Mouse (Mus musculus) adrenal gland, adult (tissue): ENCODE measurements around the gene Prss47.
A peak's percentile ranks its signal among the peaks of the same experiment; 100 is the strongest.

Experiments
- DNase-seq, 2 experiments: peaks; one replicate each; pipeline ENCODE4 v3.0.0; 2022 to 2023; ENCODE audit warnings: low spot score in 1 of 2; ENCODE audit not compliant: inconsistent age in 2 of 2

The Prss47 gene

DNA sequence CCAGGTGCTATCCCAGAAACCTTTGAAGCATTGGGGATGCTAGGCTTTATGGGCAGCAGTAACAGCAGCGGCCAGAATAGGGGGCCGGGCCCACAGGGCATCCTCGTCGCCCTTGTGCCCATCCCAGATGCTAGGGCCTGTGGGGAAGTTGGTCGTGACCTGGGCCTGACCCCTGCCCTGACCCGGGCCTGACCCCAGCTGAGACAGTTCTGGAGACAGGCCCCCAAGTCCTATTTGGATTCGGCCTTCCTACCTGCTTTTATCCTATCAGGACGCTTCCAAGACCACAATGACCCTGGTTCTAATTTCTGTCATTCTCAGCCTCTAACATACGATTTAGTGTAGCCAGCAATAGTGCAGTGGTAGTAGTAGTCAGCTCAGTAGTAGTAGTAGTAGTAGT, at the start of gene Prss47:
Gene Prss47, minus strand, starts transcription at position 101 of the 400 bp plus-strand sequence.
- DNase-seq: no peak

DNA sequence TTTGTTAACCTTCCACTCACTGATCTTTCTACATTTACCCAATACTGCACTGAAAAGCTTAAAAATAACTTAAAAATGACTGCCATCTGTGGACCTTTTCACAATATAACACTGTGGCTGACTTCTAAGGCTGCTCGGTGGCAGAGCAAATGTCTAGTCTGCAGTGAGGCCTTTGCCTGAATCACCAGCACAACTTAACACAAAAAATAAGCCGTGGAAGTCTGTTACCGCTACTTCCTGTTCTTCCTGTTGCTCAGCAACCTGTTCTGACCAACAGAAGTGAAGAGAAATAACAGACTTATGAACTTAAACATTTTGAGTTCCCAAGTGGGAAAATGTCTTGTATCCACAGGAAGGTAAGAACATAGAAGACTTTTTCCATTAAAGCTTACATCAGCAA, 48.7 kb upstream of the Prss47 start:
- no peak for DNase-seq

DNA sequence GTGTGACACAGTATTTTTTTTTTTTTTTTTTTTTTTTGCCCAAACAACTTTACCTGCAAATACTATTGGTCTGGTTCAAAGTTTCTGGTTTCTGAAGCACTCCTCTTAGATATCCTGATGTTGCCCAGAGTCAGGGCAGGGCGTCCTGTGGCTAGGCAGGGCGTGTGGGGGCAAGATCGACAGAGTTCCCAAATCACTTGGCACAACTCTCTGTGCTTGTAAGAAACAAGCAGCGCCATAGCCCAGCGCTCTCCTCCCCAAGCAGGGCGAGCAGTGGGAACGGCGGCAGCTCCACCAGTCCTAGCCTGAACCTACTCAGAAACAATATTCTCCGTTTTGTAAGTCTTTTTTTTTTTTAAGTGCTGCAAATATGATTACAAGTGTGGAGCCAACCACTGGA, 48.1 kb upstream of the Prss47 start:
- DNase-seq: no peak

DNA sequence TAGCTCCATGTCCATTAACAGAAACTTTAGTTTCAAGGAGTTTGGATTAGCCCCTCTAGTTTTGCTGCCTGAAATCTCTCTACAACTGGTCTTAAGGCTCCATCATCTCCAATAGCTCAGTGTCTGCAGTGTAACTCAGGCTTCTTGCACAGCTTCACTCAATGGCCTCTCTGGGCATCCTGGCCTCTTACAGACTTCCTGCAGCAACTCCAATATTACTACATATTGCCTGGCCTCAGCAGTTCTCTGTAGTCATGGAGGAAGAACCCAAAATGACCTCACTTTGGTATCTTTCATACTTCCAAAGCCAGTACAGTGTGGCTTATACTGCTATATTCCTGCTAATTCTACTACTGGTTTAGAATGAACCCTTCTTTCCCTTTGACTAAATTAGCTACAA, 44.5 kb upstream of the Prss47 start:
- DNase-seq: no peak

DNA sequence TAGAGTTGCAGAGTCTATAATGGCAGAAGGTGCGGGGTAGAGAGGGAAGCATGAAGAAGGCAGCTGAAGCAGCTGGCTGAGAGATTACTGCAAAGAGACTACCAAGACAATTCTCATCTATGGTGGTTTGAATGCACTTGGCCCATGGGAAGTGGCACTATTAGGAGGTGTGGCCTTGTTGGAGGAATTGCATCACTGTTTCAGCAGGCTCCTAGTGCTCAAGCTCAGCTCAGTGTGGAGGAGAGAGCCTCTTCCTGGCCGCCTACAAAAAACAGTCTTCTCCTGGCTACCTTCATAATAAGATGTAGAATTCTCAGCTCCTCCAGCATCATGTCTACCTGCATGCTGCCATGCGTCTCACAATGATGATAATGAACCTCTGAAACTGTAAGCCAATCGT, 43.4 kb upstream of the Prss47 start:
- no peak for DNase-seq

DNA sequence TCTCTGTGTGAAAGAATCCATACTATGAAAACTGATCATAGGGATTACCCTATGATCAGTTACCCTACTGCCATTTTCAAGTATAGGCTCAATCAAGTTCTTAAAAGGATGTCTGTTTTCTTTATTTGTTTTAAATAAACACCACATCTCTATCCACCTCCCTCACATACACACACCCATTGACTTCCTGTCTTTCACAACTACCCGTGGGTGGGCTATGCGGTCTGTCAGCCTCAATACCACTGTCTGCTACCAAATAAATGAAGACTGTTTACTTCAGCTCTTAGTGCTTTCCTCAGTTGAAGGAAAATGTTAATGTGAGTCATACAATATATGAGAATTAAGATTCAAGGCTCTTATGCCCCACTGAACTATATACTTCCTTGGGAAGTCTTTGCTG, 17.4 kb upstream of the Prss47 start:
- DNase-seq: no peak

DNA sequence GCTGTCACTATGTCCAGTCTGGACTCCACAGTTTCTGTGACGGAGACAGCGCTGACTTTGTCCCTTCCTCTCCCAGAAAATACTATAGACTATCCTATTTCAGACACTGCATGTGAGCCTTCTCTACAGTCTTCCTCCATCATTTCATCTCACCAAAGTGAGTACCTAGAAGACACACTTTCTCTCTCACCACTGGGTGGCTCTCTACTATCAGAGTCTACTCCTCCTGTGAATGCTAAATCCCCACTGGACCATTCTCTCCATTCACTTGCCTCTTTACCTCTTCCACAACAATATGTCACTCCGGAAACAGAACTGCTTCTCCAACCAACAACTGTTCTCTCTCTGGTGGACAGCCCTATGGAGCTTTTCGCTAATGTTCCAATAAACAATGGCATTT, 17.5 kb downstream of the Prss47 start:
- DNase-seq: peak in 1 of 2 experiments; percentile 31

DNA sequence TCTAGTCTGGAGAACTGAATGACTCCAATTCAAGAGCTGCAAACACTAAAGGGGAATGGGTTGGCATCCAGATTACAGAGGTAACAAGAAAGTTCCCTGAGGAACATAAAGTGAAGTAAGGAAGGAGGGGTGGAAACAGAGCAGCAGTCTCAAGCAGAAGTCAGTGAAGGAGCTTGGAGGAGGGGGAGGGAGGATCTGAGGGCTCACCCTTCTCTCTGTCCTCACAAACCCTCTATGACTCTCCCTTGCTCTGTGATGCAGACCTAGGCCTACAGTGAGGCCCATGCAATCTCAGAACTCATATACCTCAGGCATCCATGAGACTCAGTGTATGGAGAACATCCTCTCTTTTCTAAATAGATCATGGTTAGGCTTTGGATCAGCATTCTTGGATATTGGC, 19.8 kb downstream of the Prss47 start, which contains the start of gene Spata31d1c:
Gene Spata31d1c, plus strand, starts transcription at position 301 of the 400 bp plus-strand sequence.
- DNase-seq: no peak

DNA sequence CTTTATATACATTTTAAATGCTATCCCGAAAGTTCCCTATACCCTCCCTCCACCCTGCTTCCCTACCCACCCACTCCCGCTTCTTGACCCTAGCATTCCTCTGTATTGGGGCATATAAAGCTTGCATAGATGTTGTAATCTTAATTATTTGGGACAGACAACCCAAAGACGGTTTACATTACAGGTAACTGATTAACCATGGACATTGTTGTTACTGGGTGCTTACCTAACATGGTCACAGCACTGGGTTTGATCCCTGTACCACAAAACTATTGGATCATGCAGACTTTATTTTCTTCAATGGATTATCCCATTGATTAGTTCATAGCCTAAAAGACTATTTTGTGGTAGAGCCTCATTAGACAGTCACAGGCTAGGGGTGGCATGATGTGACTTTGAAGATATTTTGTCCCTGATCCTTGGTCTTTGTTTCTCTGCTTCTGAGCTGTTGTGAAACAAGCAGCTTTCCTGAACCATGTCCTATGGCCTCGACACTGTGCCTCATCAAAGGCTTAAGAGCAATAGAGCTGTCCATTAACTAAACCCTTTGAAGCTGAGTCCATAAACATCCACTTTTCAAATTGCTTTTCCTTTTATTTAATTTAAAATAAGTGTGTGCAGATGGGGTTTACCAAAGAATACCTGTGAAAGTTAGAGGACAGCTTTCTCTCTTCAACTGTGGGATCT, 41.4 kb downstream of the Prss47 start:
- DNase-seq: no peak

DNA sequence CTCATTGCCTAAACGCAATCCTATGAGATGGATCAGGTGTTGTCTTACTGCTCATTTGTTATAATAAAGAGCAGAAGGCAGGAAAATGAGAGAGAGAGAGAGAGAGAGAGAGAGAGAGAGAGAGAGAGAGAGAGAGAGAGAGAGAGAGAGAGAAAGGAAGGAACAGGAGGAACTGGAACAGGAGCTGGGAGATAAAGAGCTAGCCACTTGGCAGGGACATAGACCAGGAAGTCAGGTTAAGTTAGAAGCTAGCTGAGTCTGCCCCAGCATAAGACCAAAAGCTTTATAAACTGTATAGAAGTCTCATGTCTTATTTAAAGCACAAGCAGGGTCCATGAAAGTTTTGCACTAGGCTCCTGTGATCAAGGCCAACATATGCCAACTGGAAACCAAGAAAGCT, 44.6 kb downstream of the Prss47 start:
- no peak for DNase-seq

DNA sequence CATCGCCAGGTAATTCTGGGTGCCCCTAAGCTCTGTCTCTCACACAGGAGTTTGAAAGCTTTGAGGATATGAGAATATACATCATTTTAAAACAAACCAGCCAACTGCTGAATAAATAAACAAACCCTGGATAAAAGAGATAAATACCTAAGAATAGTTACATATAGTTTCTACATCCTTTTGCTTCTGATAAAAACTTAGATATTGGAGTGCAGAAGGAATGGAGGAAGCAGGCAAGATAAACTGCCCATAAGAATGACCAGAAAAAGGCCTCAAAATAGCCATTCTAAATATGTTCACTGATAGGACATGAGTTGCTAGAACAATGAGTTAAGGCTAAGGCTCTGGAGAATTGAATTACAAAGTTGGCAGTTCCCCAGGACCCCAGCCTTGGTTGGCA, 45.8 kb downstream of the Prss47 start:
- no peak for DNase-seq

DNA sequence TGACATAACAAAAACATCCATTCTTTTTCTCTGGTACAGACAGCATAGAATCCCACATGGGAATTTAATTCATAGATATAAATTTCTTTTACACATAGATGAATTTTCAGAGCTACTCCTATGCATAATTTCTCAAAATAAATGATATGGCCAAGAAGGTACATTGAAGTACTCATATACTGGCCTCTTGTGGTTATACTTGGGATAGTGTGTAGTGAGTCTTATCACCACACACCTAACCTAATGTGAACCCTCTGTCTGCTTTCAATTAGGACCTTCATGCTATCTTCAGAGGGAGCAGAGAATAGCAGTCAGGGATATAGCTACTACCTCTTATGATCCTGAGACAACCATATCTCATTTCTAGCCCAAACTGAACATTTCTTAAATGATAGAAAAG, 47.1 kb downstream of the Prss47 start:
- no peak for DNase-seq
